Mouse (Mus musculus) midbrain, postnatal 0 days (tissue): ENCODE data around the gene Gfm2. TPM values are rescaled to one million over a fixed set of nuclear protein-coding genes. Genes with fewer than 3 reads are reported as not detected.

Experiments used
- ATAC-seq: fragments of 200-750 bp; cut with Nextera tagmentation; 2 replicates; pipeline ENCODE4 v1.8.0; 2017; ENCODE audit warnings: moderate number of reproducible peaks, mild to moderate bottlenecking, moderate TSS enrichment, moderate library complexity; ENCODE audit not compliant: low FRiP score
- DNase-seq: peaks from one replicate; pipeline ENCODE4 v3.0.0-alpha.2; 2015; ENCODE audit warnings: low spot score
- H3K27ac ChIP-seq: fragments of 300-500 bp; sonication (generic); 2 replicates; pipeline ENCODE4 v1.5.1; 2014; ENCODE audit warnings: low read depth, mild to moderate bottlenecking, low read length, mixed read lengths
- H3K27me3 ChIP-seq: fragments of 300-500 bp; sonication (generic); 2 replicates; pipeline ENCODE4 v1.6.1; 2014; ENCODE audit warnings: low read length, control low read depth, mixed read lengths; ENCODE audit not compliant: insufficient read depth
- H3K36me3 ChIP-seq: fragments of 300-500 bp; sonication (generic); 2 replicates; pipeline ENCODE4 v1.6.1; 2014; ENCODE audit warnings: low read length, control low read depth, mixed read lengths; ENCODE audit not compliant: insufficient read depth
- H3K4me1 ChIP-seq: fragments of 300-500 bp; sonication (generic); 2 replicates; pipeline ENCODE4 v1.6.1; 2014; ENCODE audit warnings: mild to moderate bottlenecking, control low read depth, antibody characterized with exemption, low read length, mixed read lengths; ENCODE audit not compliant: insufficient read depth
- H3K4me2 ChIP-seq: fragments of 300-500 bp; sonication (generic); 2 replicates; pipeline ENCODE4 v1.6.1; 2014; ENCODE audit warnings: low read depth, mild to moderate bottlenecking, low read length, mixed read lengths; ENCODE audit not compliant: poor library complexity, severe bottlenecking
- H3K4me3 ChIP-seq: fragments of 300-500 bp; sonication (generic); 2 replicates; pipeline ENCODE4 v1.5.1; 2014; ENCODE audit warnings: low read depth, mild to moderate bottlenecking, low read length, moderate library complexity
- H3K9ac ChIP-seq: fragments of 300-500 bp; sonication (generic); replicated peaks from 2 replicates; pipeline ENCODE4 v1.6.1; 2014; ENCODE audit warnings: mild to moderate bottlenecking, low read length, moderate library complexity, mixed read lengths; ENCODE audit not compliant: poor library complexity, severe bottlenecking
- H3K9me3 ChIP-seq: fragments of 300-500 bp; sonication (generic); 2 replicates; pipeline ENCODE4 v1.6.1; 2016; ENCODE audit warnings: low read length, control low read depth
- CTCF ChIP-seq: IDR thresholded peaks from 2 replicates; pipeline ENCODE4 v1.5.1; 2016; ENCODE audit warnings: antibody characterized with exemption, mild to moderate bottlenecking
- WGBS: fragments of 180-500 bp; shearing (Covaris S2); extraction: QIAGEN DNeasy Blood & Tissue Kit; methylation state at CpG from one replicate; pipeline ENCODE4 v1.1.7; 2014; 5-methylcytosine and 5-hydroxymethylcytosine counted together
- polyA plus RNA-seq: library from polyadenylated mRNA; unstranded; fragments of >200 nt; fragmentation: Nextera tagmentation; extraction: Ambion mirVana; gene quantifications from 2 replicates; pipeline ENCODE4 v1.2.1, GENCODE M21; 2015
- total RNA-seq: library from RNA; depleted of rRNA; stranded (reverse); fragments of >200 nt; gene quantifications from 2 replicates; pipeline ENCODE4 v1.2.3, GENCODE M21; 2014

Gfm2 gene
- total and polyA plus RNA-seq, 2 experiments from 2014 or later = 23.1 to 24.1 TPM

DNA sequence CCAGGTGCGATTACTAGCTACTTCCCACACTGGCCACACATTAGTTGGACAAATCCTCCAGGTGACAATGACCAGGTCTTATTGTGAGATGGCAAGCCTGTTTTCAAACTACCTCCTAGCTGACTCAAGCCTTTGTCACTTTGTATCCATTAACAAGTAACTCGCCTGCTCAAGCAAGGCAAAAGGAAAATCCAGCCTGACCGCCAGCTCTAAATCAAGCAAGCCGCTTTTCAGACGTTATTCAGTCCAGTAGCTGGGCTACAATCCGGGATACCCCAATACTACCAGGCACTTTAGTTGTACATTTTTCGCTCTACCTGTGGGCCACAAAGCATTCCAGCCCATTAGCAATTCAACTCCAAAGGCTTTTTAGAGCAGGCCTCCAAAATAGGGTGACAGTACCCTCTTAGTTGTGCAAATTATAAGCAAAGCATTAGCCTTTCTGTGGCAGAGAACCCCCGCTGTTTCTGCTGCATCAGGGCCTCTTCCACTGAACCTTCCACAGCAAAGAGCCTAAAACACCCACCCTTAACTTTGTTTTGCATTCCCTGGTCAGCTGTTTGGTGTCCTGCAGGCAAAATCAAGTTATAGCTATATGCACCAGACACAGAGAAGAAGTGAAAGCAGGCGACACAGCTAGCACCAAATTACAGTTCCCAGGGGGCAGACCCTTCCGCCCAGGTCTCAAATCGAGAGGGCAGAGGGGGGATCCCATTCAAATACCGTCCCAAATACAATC is 58.6 kb downstream of the Gfm2 start:
- Histone ChIP-seq H3K9me3 (no peaks in the 10 kb centered on the region), H3K9ac (no peak overlapping the region), H3K36me3 (no peaks in the 10 kb centered on the region), H3K27me3 (no peaks in the 10 kb centered on the region), H3K4me3 (no peak overlapping the region), H3K4me1 (no peaks in the 10 kb centered on the region), H3K27ac (no peak overlapping the region), H3K4me2 (0 out of 2 replicates have a peak overlapping the region, but pooled peaks have one; percentile 4)
- DNase-seq = no peak
- no peak for TF ChIP-seq CTCF
- 63% methylated on average over 12 of the region's 12 CpGs for WGBS
- no peak for ATAC-seq

DNA sequence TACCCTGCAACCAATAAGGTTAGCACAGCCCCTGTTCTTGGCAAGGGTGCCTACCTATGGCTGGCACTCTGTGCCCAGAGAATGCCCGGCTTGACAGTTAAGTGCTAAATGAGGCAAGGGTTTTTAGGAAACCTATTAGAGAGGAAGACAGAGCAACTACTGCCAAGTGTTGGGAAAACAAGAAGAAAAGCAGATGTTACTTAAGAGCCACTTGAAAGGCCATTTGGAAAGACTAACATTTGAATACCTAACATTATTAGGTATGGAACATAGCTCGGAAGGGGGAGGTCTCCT is 59.1 kb downstream of the Gfm2 start:
- DNase-seq (no peak), ATAC-seq (no peak)
- no peaks in the 10 kb centered on the region for H3K27me3 ChIP-seq
- 84% methylated on average over 2 of the region's 2 CpGs for WGBS
- H3K36me3 ChIP-seq = no peaks in the 10 kb centered on the region
- no peak for TF ChIP-seq CTCF
- H3K9me3 ChIP-seq = no peaks in the 10 kb centered on the region
- H3K4me1 ChIP-seq = no peaks in the 10 kb centered on the region
- no peak overlapping the region for H3K4me3 ChIP-seq
- H3K9ac ChIP-seq = no peak overlapping the region
- H3K4me2 ChIP-seq = 0 out of 2 replicates have a peak overlapping the region, but pooled peaks have one; percentile 4
- H3K27ac ChIP-seq = no peak overlapping the region

DNA sequence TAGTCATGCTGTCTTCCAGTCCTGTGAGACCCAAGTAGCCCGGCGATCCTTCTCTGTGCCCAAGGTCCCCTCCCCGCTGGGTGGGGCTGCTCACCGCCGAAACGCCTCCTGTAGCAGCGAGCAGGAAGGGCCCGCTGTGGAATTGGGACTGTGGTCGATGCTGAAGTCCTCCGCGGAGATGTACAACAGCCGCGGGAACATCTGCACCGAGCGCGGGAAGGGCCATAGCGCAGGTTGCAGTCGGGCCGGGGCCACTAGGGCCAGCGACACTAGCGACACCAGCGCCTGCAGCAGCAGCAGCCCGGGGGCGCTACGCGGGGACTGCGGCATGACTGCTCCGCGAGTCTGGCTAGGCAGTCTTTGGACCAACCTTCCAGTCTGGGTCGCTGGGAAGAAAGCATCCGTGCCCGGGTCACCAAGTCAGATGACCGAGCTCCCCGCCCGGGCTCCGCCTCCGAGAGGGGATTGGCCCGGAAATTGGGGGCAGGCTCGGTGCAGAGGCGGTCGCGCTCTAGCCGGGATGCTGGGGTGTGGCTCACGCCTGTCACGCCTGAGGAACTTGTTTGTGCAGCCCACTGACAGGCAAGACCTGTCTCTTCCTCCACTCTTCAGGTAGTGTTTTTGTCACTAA is 60.3 kb downstream of the Gfm2 start, which contains the start of gene Hexb:
Gene Hexb, minus strand, starts transcription at position 426 of the 631 bp plus-strand sequence.
- ATAC-seq (peak; percentile 86), DNase-seq (peak; percentile 81)
- no peaks in the 10 kb centered on the region for H3K4me1 ChIP-seq
- H3K4me3 ChIP-seq = peak within 1 kb of the TSS; percentile 73
- H3K27me3 ChIP-seq = no peaks in the 10 kb centered on the region
- H3K27ac ChIP-seq = peak within 1 kb of the TSS; percentile 59; the same call in 1 of the 2 replicates
- TF ChIP-seq CTCF = peak; percentile 53
- H3K9me3 ChIP-seq = no peaks in the 10 kb centered on the region
- under 1% methylated on average over 44 of the region's 45 CpGs for WGBS
- H3K9ac ChIP-seq = peak within 1 kb of the TSS; percentile 67
- H3K4me2 ChIP-seq = peak within 1 kb of the TSS; percentile 91
- H3K36me3 ChIP-seq = no peaks in the 10 kb centered on the region

DNA sequence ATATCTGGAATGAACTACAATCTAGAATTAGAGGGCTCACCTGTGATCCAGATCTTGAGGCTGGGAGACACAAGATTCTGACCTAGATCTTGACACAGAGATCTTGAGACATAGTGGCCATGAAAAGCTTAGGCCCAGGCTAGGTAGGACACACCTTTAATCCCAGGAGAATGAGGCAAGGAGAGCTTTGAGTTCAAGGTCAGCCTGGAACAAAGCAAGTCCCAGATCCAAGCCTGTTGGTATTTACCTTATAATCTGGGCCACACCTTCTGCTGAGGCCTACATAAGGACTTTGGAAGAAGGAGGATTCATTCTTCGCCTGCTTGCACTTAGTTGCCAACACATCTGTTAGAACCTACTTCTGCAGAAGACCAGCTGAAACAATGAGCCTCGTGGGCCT is 61.4 kb downstream of the Gfm2 start:
- Histone ChIP-seq H3K4me3 (no peak overlapping the region), H3K9ac (no peak overlapping the region), H3K36me3 (no peaks in the 10 kb centered on the region), H3K4me1 (no peaks in the 10 kb centered on the region), H3K27ac (no peak overlapping the region), H3K27me3 (no peaks in the 10 kb centered on the region), H3K4me2 (no peak overlapping the region), H3K9me3 (no peaks in the 10 kb centered on the region)
- ATAC-seq (no peak), DNase-seq (no peak)
- 85% methylated on average over 2 of the region's 2 CpGs for WGBS
- TF ChIP-seq CTCF = no peak

DNA sequence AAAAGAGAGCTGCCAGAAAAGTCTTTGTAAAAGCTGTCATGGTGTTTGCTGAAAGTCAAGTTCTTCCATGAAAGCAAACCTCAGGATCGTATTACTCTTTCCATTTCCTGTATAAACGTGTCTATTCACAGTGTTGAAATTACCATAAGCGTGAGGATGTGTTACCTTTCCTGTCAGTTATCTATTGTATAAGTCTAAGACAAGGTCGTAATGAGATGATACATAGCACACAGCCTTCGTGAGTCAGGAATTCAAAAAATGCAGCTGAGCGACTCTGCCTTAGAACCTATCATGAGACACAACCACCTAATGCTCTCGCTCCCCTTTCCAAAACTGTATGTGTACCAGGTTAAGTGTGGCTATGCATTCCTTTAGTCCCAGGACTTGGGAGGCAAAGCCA is 63.3 kb downstream of the Gfm2 start:
- 66% methylated on average over 7 of the region's 7 CpGs for WGBS
- no peak for DNase-seq
- TF ChIP-seq CTCF = no peak
- no peak for ATAC-seq
- no peak overlapping the region for H3K9ac ChIP-seq
- H3K4me2 ChIP-seq = no peak overlapping the region
- no peaks in the 10 kb centered on the region for H3K4me1 ChIP-seq
- no peak overlapping the region for H3K4me3 ChIP-seq
- H3K9me3 ChIP-seq = no peaks in the 10 kb centered on the region
- H3K27me3 ChIP-seq = no peaks in the 10 kb centered on the region
- H3K36me3 ChIP-seq = no peaks in the 10 kb centered on the region
- H3K27ac ChIP-seq = no peak overlapping the region

DNA sequence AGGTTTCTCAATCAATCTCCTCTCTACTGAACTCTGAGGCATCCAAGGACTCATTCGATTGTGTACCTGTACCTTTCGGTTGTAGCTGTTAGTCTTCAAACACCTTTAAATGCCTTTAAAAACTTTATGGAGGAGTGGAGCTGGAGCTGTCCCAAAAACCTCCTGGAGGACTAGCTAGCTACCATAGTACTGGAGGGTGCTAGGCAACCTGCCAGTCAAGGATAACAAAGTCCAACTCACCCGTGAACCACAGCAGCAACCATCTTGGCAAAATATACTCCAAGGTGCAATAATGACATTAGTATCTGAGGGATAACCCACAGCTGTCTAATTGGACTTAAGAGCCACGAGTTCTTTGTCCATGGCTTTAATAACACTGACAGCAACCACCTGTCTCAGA is 64.2 kb downstream of the Gfm2 start:
- H3K27me3 ChIP-seq = no peaks in the 10 kb centered on the region
- H3K36me3 ChIP-seq = no peaks in the 10 kb centered on the region
- no peak overlapping the region for H3K4me2 ChIP-seq
- H3K27ac ChIP-seq = no peak overlapping the region
- DNase-seq (no peak), ATAC-seq (no peak)
- no peak overlapping the region for H3K9ac ChIP-seq
- WGBS = 76% methylated on average over 4 of the region's 4 CpGs
- no peaks in the 10 kb centered on the region for H3K9me3 ChIP-seq
- no peak overlapping the region for H3K4me3 ChIP-seq
- TF ChIP-seq CTCF = no peak
- no peaks in the 10 kb centered on the region for H3K4me1 ChIP-seq
